ENCODE assay signal across 10 mouse cellular contexts in the genomic region with DNA sequence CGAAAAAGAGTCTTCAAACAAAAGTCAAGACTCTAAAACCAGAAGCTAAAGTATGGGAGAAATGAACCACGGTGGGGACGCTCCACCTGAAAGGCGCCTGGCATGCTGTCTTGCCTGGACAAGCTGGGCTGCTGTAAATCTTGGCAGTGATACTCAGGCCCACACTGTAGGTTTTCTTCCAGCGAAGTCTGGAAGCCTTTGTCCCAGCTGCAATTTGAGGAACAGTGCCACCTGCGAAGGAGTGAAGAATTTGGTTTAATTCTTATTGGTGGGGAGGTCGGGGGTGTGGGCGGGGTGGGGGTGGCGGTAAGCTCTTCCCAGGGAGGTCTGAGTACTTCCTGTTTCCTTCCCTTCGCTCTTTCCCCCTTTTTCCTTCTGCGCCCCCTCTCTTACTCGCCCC. TPM values are rescaled to one million over a fixed set of nuclear protein-coding genes. Genes with fewer than 3 reads are reported as not detected.
A peak's percentile ranks its signal among the peaks of the same experiment; 100 is the strongest.
DNase-seq lines count a peak whose midpoint lies in the region; ATAC-seq and TF ChIP-seq lines count a peak whose summit lies in the region.
"Had no signal": no experiment of that assay in that cellular context is flagged by ENCODE, and none has a peak within 500 bp of the region (broad histone marks: within the 10 kb centered on the region; RNA-seq: fewer than 3 reads in every experiment).

No protein-coding gene starts in this region.

- no peak for TF ChIP-seq CTCF in kidney, postnatal 0 days (IDR thresholded peaks at IDR 0.05; ENCODE audit: low read depth)
- no peak for TF ChIP-seq CTCF in midbrain, postnatal 0 days (IDR thresholded peaks at IDR 0.05)

- no peak overlapping the region for H3K9ac ChIP-seq in kidney, postnatal 0 days (ENCODE audit: low read depth, low read length)
- peak overlapping the region; percentile 65 for H3K9ac ChIP-seq in embryonic facial prominence, embryonic 13.5 days
- H3K9ac ChIP-seq in hindbrain, embryonic 16.5 days (ENCODE audit: low read depth, low read length): peak overlapping the region; percentile 62
- H3K9ac ChIP-seq in midbrain, postnatal 0 days (replicated peaks; ENCODE audit: low read length, poor library complexity, severe bottlenecking): peak overlapping the region; percentile 34; the same call in 1 of the 2 replicates

- peak; percentile 22 for ATAC-seq in kidney, postnatal 0 days (replicated peaks; ENCODE audit: low FRiP score, low read depth)
- ATAC-seq in embryonic facial prominence, embryonic 13.5 days (ENCODE audit: insufficient number of reproducible peaks, insufficient read depth, low FRiP score, low TSS enrichment, low read depth): peak; percentile 52; the same call in 1 of the 2 replicates
- peak; percentile 53 for ATAC-seq in hindbrain, embryonic 16.5 days
- ATAC-seq in midbrain, postnatal 0 days (ENCODE audit: low FRiP score): peak; percentile 47; the same call in 1 of the 2 replicates
- ATAC-seq in megakaryocyte progenitor cell, adult 5-6 weeks (replicated peaks; ENCODE audit: poor library complexity): no peak

- 7% methylated on average over 11 of the region's 12 CpGs for WGBS in kidney, postnatal 0 days
- 9% methylated on average over 10 of the region's 12 CpGs for WGBS in embryonic facial prominence, embryonic 13.5 days
- WGBS in hindbrain, embryonic 16.5 days: 11% methylated on average over 10 of the region's 12 CpGs
- WGBS in midbrain, postnatal 0 days: 10% methylated on average over 11 of the region's 12 CpGs

- peak overlapping the region; percentile 27 for H3K4me3 ChIP-seq in kidney, postnatal 0 days (replicated peaks; ENCODE audit: low read depth, low read length)
- peak overlapping the region; percentile 41 for H3K4me3 ChIP-seq in embryonic facial prominence, embryonic 13.5 days
- H3K4me3 ChIP-seq in hindbrain, embryonic 16.5 days (ENCODE audit: low read length): peak overlapping the region; percentile 44
- H3K4me3 ChIP-seq in midbrain, postnatal 0 days (ENCODE audit: low read depth, low read length): peak overlapping the region; percentile 36

- H3K4me1 ChIP-seq in kidney, postnatal 0 days (replicated peaks; ENCODE audit: insufficient read depth, low read length): no peaks in the 10 kb centered on the region; the same call in 1 of the 2 replicates
- H3K4me1 ChIP-seq in embryonic facial prominence, embryonic 13.5 days: peaks cover 18% of the 10 kb centered on the region
- peaks cover 7% of the 10 kb centered on the region for H3K4me1 ChIP-seq in hindbrain, embryonic 16.5 days (ENCODE audit: control insufficient read depth, insufficient read depth, low read depth, low read length)
- H3K4me1 ChIP-seq in midbrain, postnatal 0 days (ENCODE audit: insufficient read depth, low read length): 0 out of 2 replicates have a peak, but pooled peaks cover 2% of the 10 kb centered on the region

- H3K27me3 ChIP-seq in kidney, postnatal 0 days (ENCODE audit: insufficient read depth, low read length): peaks cover 17% of the 10 kb centered on the region
- H3K27me3 ChIP-seq in embryonic facial prominence, embryonic 13.5 days: peaks cover 35% of the 10 kb centered on the region
- peaks cover 30% of the 10 kb centered on the region for H3K27me3 ChIP-seq in hindbrain, embryonic 16.5 days (replicated peaks; ENCODE audit: control insufficient read depth, insufficient read depth, low read length)
- H3K27me3 ChIP-seq in midbrain, postnatal 0 days (ENCODE audit: insufficient read depth, low read length): peaks cover 19% of the 10 kb centered on the region

- H3K36me3 ChIP-seq in kidney, postnatal 0 days (ENCODE audit: insufficient read depth, low read length): no peaks in the 10 kb centered on the region
- no peaks in the 10 kb centered on the region for H3K36me3 ChIP-seq in embryonic facial prominence, embryonic 13.5 days
- no peaks in the 10 kb centered on the region for H3K36me3 ChIP-seq in hindbrain, embryonic 16.5 days (ENCODE audit: control insufficient read depth, insufficient read depth, low read length)
- no peaks in the 10 kb centered on the region for H3K36me3 ChIP-seq in midbrain, postnatal 0 days (ENCODE audit: insufficient read depth, low read length)

- peak; percentile 38 for DNase-seq in kidney, postnatal 0 days (ENCODE audit: low spot score)
- no peak for DNase-seq in kidney, adult 11 months
- peak; percentile 33 for DNase-seq in midbrain, postnatal 0 days (ENCODE audit: low spot score)
- DNase-seq in spleen, postnatal 4 days (ENCODE audit: low spot score in 2 of 2): no peak
- no peak for DNase-seq in adrenal gland, adult 18-20 months (ENCODE audit: low spot score in 2 of 2)

- peak overlapping the region; percentile 59 for H3K4me2 ChIP-seq in kidney, postnatal 0 days (ENCODE audit: low read length)
- H3K4me2 ChIP-seq in embryonic facial prominence, embryonic 13.5 days: peak overlapping the region; percentile 78
- H3K4me2 ChIP-seq in hindbrain, embryonic 16.5 days (ENCODE audit: low read length): peak overlapping the region; percentile 85
- peak overlapping the region; percentile 64 for H3K4me2 ChIP-seq in midbrain, postnatal 0 days (ENCODE audit: low read depth, low read length, poor library complexity, severe bottlenecking)

- no peak overlapping the region for H3K27ac ChIP-seq in kidney, postnatal 0 days
- H3K27ac ChIP-seq in embryonic facial prominence, embryonic 13.5 days: peak overlapping the region; percentile 36; the same call in 1 of the 2 replicates
- H3K27ac ChIP-seq in hindbrain, embryonic 16.5 days (ENCODE audit: low read depth, low read length): no peak overlapping the region
- no peak overlapping the region for H3K27ac ChIP-seq in midbrain, postnatal 0 days (ENCODE audit: low read depth, low read length)

- H3K9me3 ChIP-seq in kidney, postnatal 0 days (replicated peaks; ENCODE audit: low read length): no peaks in the 10 kb centered on the region
- no peaks in the 10 kb centered on the region for H3K9me3 ChIP-seq in embryonic facial prominence, embryonic 13.5 days
- H3K9me3 ChIP-seq in hindbrain, embryonic 16.5 days (ENCODE audit: control insufficient read depth, low read length): no peaks in the 10 kb centered on the region
- no peaks in the 10 kb centered on the region for H3K9me3 ChIP-seq in midbrain, postnatal 0 days (ENCODE audit: low read length)

RNA-seq across cellular contexts. Expression of a gene that starts 31.9 kb away (rescaled TPM):
- polyA plus RNA-seq in kidney, postnatal 0 days (2015; fragmentation: Nextera tagmentation; extraction: Ambion mirVana): not detected in 2 replicates
- 4.5 and 8.3 TPM in 2 replicates for polyA plus RNA-seq in embryonic facial prominence, embryonic 13.5 days (2015; fragmentation: Nextera tagmentation; extraction: Ambion mirVana)
- polyA plus RNA-seq in hindbrain, embryonic 16.5 days (2015; fragmentation: Nextera tagmentation; extraction: Ambion mirVana): 0.06 and 2.1 TPM in 2 replicates
- total RNA-seq in midbrain, postnatal 0 days (2014; rRNA removed): 11.2 and 12.8 TPM in 2 replicates
- 23.3 and 28.0 TPM in 2 replicates for polyA plus RNA-seq in midbrain, postnatal 0 days (2015; fragmentation: Nextera tagmentation; extraction: Ambion mirVana)
- not detected in 2 replicates for total RNA-seq in megakaryocyte progenitor cell, adult 5-6 weeks (2015)
- not detected in 2 replicates for total RNA-seq in megakaryocyte progenitor cell, adult 5-6 weeks (2017)
- total RNA-seq in adrenal gland, adult 18-20 months (2021): not detected
- total RNA-seq: MEL had no signal
- polyA plus RNA-seq: large intestine, adult 2 months had no signal

RNA-seq across cellular contexts. Expression of a gene that starts 42.8 kb away (rescaled TPM):
- polyA plus RNA-seq in kidney, postnatal 0 days (2015; fragmentation: Nextera tagmentation; extraction: Ambion mirVana): 11.2 and 18.9 TPM in 2 replicates
- 21.3 and 21.9 TPM in 2 replicates for polyA plus RNA-seq in embryonic facial prominence, embryonic 13.5 days (2015; fragmentation: Nextera tagmentation; extraction: Ambion mirVana)
- polyA plus RNA-seq in hindbrain, embryonic 16.5 days (2015; fragmentation: Nextera tagmentation; extraction: Ambion mirVana): 0.36 and 0.51 TPM in 2 replicates
- 0.24 and 1.3 TPM in 2 replicates for total RNA-seq in midbrain, postnatal 0 days (2014; rRNA removed)
- 0.17 and 0.39 TPM in 2 replicates for polyA plus RNA-seq in midbrain, postnatal 0 days (2015; fragmentation: Nextera tagmentation; extraction: Ambion mirVana)
- total RNA-seq in megakaryocyte progenitor cell, adult 5-6 weeks (2015): not detected in 2 replicates
- total RNA-seq in megakaryocyte progenitor cell, adult 5-6 weeks (2017): not detected in 2 replicates
- not detected for total RNA-seq in adrenal gland, adult 18-20 months (2021)
- polyA plus RNA-seq: large intestine, adult 2 months had no signal

Comparison
In these comparisons a context has a peak if more than half of its experiments do, and no peak if none do; other contexts are left out.
1. DNase-seq: peak in kidney, postnatal 0 days (single experiment) and midbrain, postnatal 0 days (single experiment); none in kidney, adult 11 months (single experiment), spleen, postnatal 4 days (0 of 2) and adrenal gland, adult 18-20 months (0 of 2).
2. Peak in every context shown above with its lines, with median percentiles within 50 percentile points of each other: H3K4me2 ChIP-seq and H3K4me3 ChIP-seq.